9 mouse cellular contexts compared by ENCODE assay signal in genomic region chr7:127589637-127590036, GRCm38 (mm10). TPM values are rescaled to one million over a fixed set of nuclear protein-coding genes. Genes with fewer than 3 reads are reported as not detected.
DNase-seq lines count a peak whose midpoint lies in the region; ATAC-seq and TF ChIP-seq lines count a peak whose summit lies in the region.
"Had no signal": no experiment of that assay in that cellular context is flagged by ENCODE, and none has a peak within 500 bp of the region (broad histone marks: within the 10 kb centered on the region; RNA-seq: fewer than 3 reads in every experiment).

No protein-coding gene starts in this region.

- no peak for DNase-seq in kidney, adult 8-10 months
- DNase-seq in embryonic facial prominence, embryonic 11.5 days (ENCODE audit: low spot score), result no peak
- DNase-seq in hindbrain, postnatal 0 days (ENCODE audit: low spot score), result no peak
- no peak for DNase-seq in midbrain, postnatal 0 days (ENCODE audit: low spot score)
- DNase-seq in gastrocnemius, adult 18-20 months (ENCODE audit: low spot score), result no peak
- DNase-seq in cerebellum, adult 18-20 months, result no peak
- no peak for DNase-seq in thymus, adult 18-20 months

- peak overlapping the region; percentile 84 for H3K4me3 ChIP-seq in kidney, embryonic 15.5 days (replicated peaks)
- H3K4me3 ChIP-seq in embryonic facial prominence, embryonic 11.5 days (ENCODE audit: low read depth, low read length), result peak overlapping the region; percentile 86
- peak overlapping the region; percentile 92; the same call in 1 of the 2 replicates for H3K4me3 ChIP-seq in hindbrain, postnatal 0 days (ENCODE audit: low read length)
- H3K4me3 ChIP-seq in midbrain, postnatal 0 days (ENCODE audit: low read depth, low read length), result peak overlapping the region; percentile 68

- WGBS in kidney, embryonic 15.5 days, result 84% methylated on average over 9 of the region's 9 CpGs
- WGBS in embryonic facial prominence, embryonic 11.5 days, result 87% methylated on average over 9 of the region's 9 CpGs
- 92% methylated on average over 9 of the region's 9 CpGs for whole genome bisulfite sequencing in hindbrain, postnatal 0 days
- 96% methylated on average over 9 of the region's 9 CpGs for WGBS in midbrain, postnatal 0 days

- H3K27ac ChIP-seq in kidney, embryonic 15.5 days, result no peak overlapping the region
- H3K27ac ChIP-seq in embryonic facial prominence, embryonic 11.5 days (replicated peaks; ENCODE audit: low read depth, low read length), result no peak overlapping the region
- H3K27ac ChIP-seq in hindbrain, postnatal 0 days, result no peak overlapping the region
- H3K27ac ChIP-seq in midbrain, postnatal 0 days (ENCODE audit: low read depth, low read length), result no peak overlapping the region

- H3K4me1 ChIP-seq in kidney, embryonic 15.5 days, result peaks cover 19% of the 10 kb centered on the region
- no peaks in the 10 kb centered on the region for H3K4me1 ChIP-seq in embryonic facial prominence, embryonic 11.5 days (ENCODE audit: control insufficient read depth, insufficient read depth, low read length)
- H3K4me1 ChIP-seq in hindbrain, postnatal 0 days (ENCODE audit: insufficient read depth, low read length), result no peaks in the 10 kb centered on the region; the same call in 1 of the 2 replicates
- H3K4me1 ChIP-seq in midbrain, postnatal 0 days (ENCODE audit: insufficient read depth, low read length), result peaks cover 3% of the 10 kb centered on the region; the same call in 1 of the 2 replicates

- peaks cover 62% of the 10 kb centered on the region for H3K36me3 ChIP-seq in kidney, embryonic 15.5 days
- H3K36me3 ChIP-seq in embryonic facial prominence, embryonic 11.5 days (replicated peaks; ENCODE audit: control insufficient read depth, insufficient read depth, low read depth, low read length), result peaks cover 13% of the 10 kb centered on the region
- H3K36me3 ChIP-seq in hindbrain, postnatal 0 days (ENCODE audit: insufficient read depth, low read length), result peaks cover 47% of the 10 kb centered on the region
- peaks cover 41% of the 10 kb centered on the region for H3K36me3 ChIP-seq in midbrain, postnatal 0 days (ENCODE audit: insufficient read depth, low read length)

- H3K4me2 ChIP-seq in kidney, embryonic 15.5 days, result peak overlapping the region; percentile 78
- peak overlapping the region; percentile 83; the same call in 1 of the 2 replicates for H3K4me2 ChIP-seq in embryonic facial prominence, embryonic 11.5 days (ENCODE audit: low read depth, low read length)
- peak overlapping the region; percentile 89 for H3K4me2 ChIP-seq in hindbrain, postnatal 0 days (ENCODE audit: low read depth, low read length)
- peak overlapping the region; percentile 87 for H3K4me2 ChIP-seq in midbrain, postnatal 0 days (ENCODE audit: low read depth, low read length, poor library complexity, severe bottlenecking)

- no peak for ATAC-seq in kidney, embryonic 15.5 days (replicated peaks; ENCODE audit: low FRiP score)
- no peak for ATAC-seq in embryonic facial prominence, embryonic 11.5 days (replicated peaks; ENCODE audit: insufficient number of reproducible peaks, low FRiP score, low TSS enrichment, low read depth)
- ATAC-seq in hindbrain, postnatal 0 days, result no peak
- ATAC-seq in midbrain, postnatal 0 days (ENCODE audit: low FRiP score), result no peak
- ATAC-seq: Patski had no signal

- TF ChIP-seq CTCF in hindbrain, postnatal 0 days (IDR thresholded peaks at IDR 0.05; ENCODE audit: low read depth), result no peak
- no peak for TF ChIP-seq CTCF in midbrain, postnatal 0 days (IDR thresholded peaks at IDR 0.05)

- H3K9me3 ChIP-seq in kidney, embryonic 15.5 days (replicated peaks), result no peaks in the 10 kb centered on the region
- H3K9me3 ChIP-seq in embryonic facial prominence, embryonic 11.5 days (replicated peaks; ENCODE audit: control insufficient read depth, low read length), result no peaks in the 10 kb centered on the region
- no peaks in the 10 kb centered on the region for H3K9me3 ChIP-seq in hindbrain, postnatal 0 days (ENCODE audit: low read length)
- H3K9me3 ChIP-seq in midbrain, postnatal 0 days (ENCODE audit: low read length), result no peaks in the 10 kb centered on the region

- H3K9ac ChIP-seq in kidney, embryonic 15.5 days, result 0 out of 2 replicates have a peak overlapping the region, but pooled peaks have one; percentile 83
- H3K9ac ChIP-seq in embryonic facial prominence, embryonic 11.5 days (replicated peaks; ENCODE audit: low read length), result no peak overlapping the region
- H3K9ac ChIP-seq in hindbrain, postnatal 0 days (replicated peaks; ENCODE audit: low read length), result no peak overlapping the region; the same call in 1 of the 2 replicates
- H3K9ac ChIP-seq in midbrain, postnatal 0 days (replicated peaks; ENCODE audit: low read length, poor library complexity, severe bottlenecking), result no peak overlapping the region

- no peaks in the 10 kb centered on the region for H3K27me3 ChIP-seq in kidney, embryonic 15.5 days
- no peaks in the 10 kb centered on the region for H3K27me3 ChIP-seq in embryonic facial prominence, embryonic 11.5 days (ENCODE audit: control insufficient read depth, insufficient read depth, low read length)
- H3K27me3 ChIP-seq in hindbrain, postnatal 0 days (ENCODE audit: insufficient read depth, low read length), result no peaks in the 10 kb centered on the region
- H3K27me3 ChIP-seq in midbrain, postnatal 0 days (ENCODE audit: insufficient read depth, low read length), result no peaks in the 10 kb centered on the region
- H3K27me3 ChIP-seq: Patski had no signal

RNA-seq across cellular contexts. Expression of gene Rnf40, which starts 1.1 kb away (rescaled TPM):
- 47.2 and 48.3 TPM in 2 replicates for polyA plus RNA-seq in kidney, embryonic 15.5 days (2015; fragmentation: Nextera tagmentation; extraction: Ambion mirVana)
- polyA plus RNA-seq in embryonic facial prominence, embryonic 11.5 days (2014; fragmentation: Nextera tagmentation; extraction: Ambion mirVana), result 31.7 and 31.8 TPM in 2 replicates
- total RNA-seq in hindbrain, postnatal 0 days (2014; rRNA removed), result 33.6 and 34.6 TPM in 2 replicates
- polyA plus RNA-seq in hindbrain, postnatal 0 days (2015; fragmentation: Nextera tagmentation; extraction: Ambion mirVana), result 35.6 and 36.2 TPM in 2 replicates
- 34.5 and 42.9 TPM in 2 replicates for total RNA-seq in midbrain, postnatal 0 days (2014; rRNA removed)
- 38.1 and 40.9 TPM in 2 replicates for polyA plus RNA-seq in midbrain, postnatal 0 days (2015; fragmentation: Nextera tagmentation; extraction: Ambion mirVana)
- 10 to 100 TPM; 30.5 to 33.4 TPM for total RNA-seq in gastrocnemius, adult 18-20 months (2021)

RNA-seq across cellular contexts. Expression of gene Ccdc189, which starts 1.2 kb away (rescaled TPM):
- polyA plus RNA-seq in kidney, embryonic 15.5 days (2015; fragmentation: Nextera tagmentation; extraction: Ambion mirVana), result 14.1 and 16.4 TPM in 2 replicates
- polyA plus RNA-seq in embryonic facial prominence, embryonic 11.5 days (2014; fragmentation: Nextera tagmentation; extraction: Ambion mirVana), result 13.6 and 14.1 TPM in 2 replicates
- total RNA-seq in hindbrain, postnatal 0 days (2014; rRNA removed), result 9.0 and 10.9 TPM in 2 replicates
- polyA plus RNA-seq in hindbrain, postnatal 0 days (2015; fragmentation: Nextera tagmentation; extraction: Ambion mirVana), result 9.2 and 11.2 TPM in 2 replicates
- total RNA-seq in midbrain, postnatal 0 days (2014; rRNA removed), result 6.7 and 8.1 TPM in 2 replicates
- polyA plus RNA-seq in midbrain, postnatal 0 days (2015; fragmentation: Nextera tagmentation; extraction: Ambion mirVana), result 11.8 and 13.5 TPM in 2 replicates
- total RNA-seq in gastrocnemius, adult 18-20 months (2021), result 1 to 10 TPM; 2.9 to 3.3 TPM

RNA-seq across cellular contexts. Expression of gene Phkg2, which starts 16.5 kb away (rescaled TPM):
- polyA plus RNA-seq in kidney, embryonic 15.5 days (2015; fragmentation: Nextera tagmentation; extraction: Ambion mirVana), result 34.6 and 42.5 TPM in 2 replicates
- 42.9 and 45.8 TPM in 2 replicates for polyA plus RNA-seq in embryonic facial prominence, embryonic 11.5 days (2014; fragmentation: Nextera tagmentation; extraction: Ambion mirVana)
- 63.1 and 71.4 TPM in 2 replicates for total RNA-seq in hindbrain, postnatal 0 days (2014; rRNA removed)
- polyA plus RNA-seq in hindbrain, postnatal 0 days (2015; fragmentation: Nextera tagmentation; extraction: Ambion mirVana), result 58.2 and 65.0 TPM in 2 replicates
- total RNA-seq in midbrain, postnatal 0 days (2014; rRNA removed), result 54.0 and 60.9 TPM in 2 replicates
- polyA plus RNA-seq in midbrain, postnatal 0 days (2015; fragmentation: Nextera tagmentation; extraction: Ambion mirVana), result 62.5 and 64.7 TPM in 2 replicates
- total RNA-seq in gastrocnemius, adult 18-20 months (2021), result 10 to 100 TPM in 1 of 2 experiments, 1 to 10 TPM in 1; 9.0 to 10.4 TPM

RNA-seq across cellular contexts. Expression of gene Zfp629, which starts 26.0 kb away (rescaled TPM):
- 17.2 and 18.9 TPM in 2 replicates for polyA plus RNA-seq in kidney, embryonic 15.5 days (2015; fragmentation: Nextera tagmentation; extraction: Ambion mirVana)
- 27.3 and 27.5 TPM in 2 replicates for polyA plus RNA-seq in embryonic facial prominence, embryonic 11.5 days (2014; fragmentation: Nextera tagmentation; extraction: Ambion mirVana)
- total RNA-seq in hindbrain, postnatal 0 days (2014; rRNA removed), result 36.2 and 40.0 TPM in 2 replicates
- 12.1 and 12.3 TPM in 2 replicates for polyA plus RNA-seq in hindbrain, postnatal 0 days (2015; fragmentation: Nextera tagmentation; extraction: Ambion mirVana)
- total RNA-seq in midbrain, postnatal 0 days (2014; rRNA removed), result 36.1 and 42.6 TPM in 2 replicates
- 15.1 and 15.5 TPM in 2 replicates for polyA plus RNA-seq in midbrain, postnatal 0 days (2015; fragmentation: Nextera tagmentation; extraction: Ambion mirVana)
- total RNA-seq in gastrocnemius, adult 18-20 months (2021), result 1 to 10 TPM; 7.4 to 9.5 TPM

RNA-seq across cellular contexts. Expression of gene Tmem265, which starts 28.4 kb away (rescaled TPM):
- 8.7 and 10.4 TPM in 2 replicates for polyA plus RNA-seq in kidney, embryonic 15.5 days (2015; fragmentation: Nextera tagmentation; extraction: Ambion mirVana)
- polyA plus RNA-seq in embryonic facial prominence, embryonic 11.5 days (2014; fragmentation: Nextera tagmentation; extraction: Ambion mirVana), result 4.8 and 5.7 TPM in 2 replicates
- 5.7 and 20.5 TPM in 2 replicates for total RNA-seq in hindbrain, postnatal 0 days (2014; rRNA removed)
- 7.1 and 9.2 TPM in 2 replicates for polyA plus RNA-seq in hindbrain, postnatal 0 days (2015; fragmentation: Nextera tagmentation; extraction: Ambion mirVana)
- total RNA-seq in midbrain, postnatal 0 days (2014; rRNA removed), result 1.9 and 2.7 TPM in 2 replicates
- polyA plus RNA-seq in midbrain, postnatal 0 days (2015; fragmentation: Nextera tagmentation; extraction: Ambion mirVana), result 8.7 and 9.7 TPM in 2 replicates
- total RNA-seq in gastrocnemius, adult 18-20 months (2021), result not detected
- polyA plus RNA-seq: Patski had no signal
